Mouse (Mus musculus) spleen, adult 2 months (tissue): ENCODE data around the gene Gm5148. TPM values are rescaled to one million over a fixed set of nuclear protein-coding genes. Genes with fewer than 3 reads are reported as not detected.

Experiments
- DNase-seq, 2 experiments: peaks; one replicate each; pipeline versions ENCODE4 v3.0.0 to v3.0.0-alpha.2; 2012 to 2021; ENCODE audit warnings: low spot score in 2 of 2, low read depth in 1 of 2
- H3K27ac ChIP-seq: fragments of 200-500 bp; 2 replicates; pipeline ENCODE4 v1.5.1; 2012; ENCODE audit warnings: low read length, inconsistent platforms; ENCODE audit not compliant: insufficient read depth
- H3K27me3 ChIP-seq: fragments of 200-500 bp; 2 replicates; pipeline ENCODE4 v1.6.1; 2012; ENCODE audit warnings: mild to moderate bottlenecking, moderate library complexity, low read length, inconsistent platforms; ENCODE audit not compliant: control insufficient read depth, insufficient read depth
- H3K36me3 ChIP-seq: fragments of 200-500 bp; 2 replicates; pipeline ENCODE4 v1.6.1; 2012; ENCODE audit warnings: mild to moderate bottlenecking, low read length, inconsistent platforms; ENCODE audit not compliant: control insufficient read depth, insufficient read depth
- H3K4me1 ChIP-seq: fragments of 200-500 bp; 2 replicates; pipeline ENCODE4 v1.6.1; 2011; ENCODE audit warnings: inconsistent platforms; ENCODE audit not compliant: control insufficient read depth, insufficient read depth, insufficient read length
- H3K4me3 ChIP-seq: fragments of 200-500 bp; 2 replicates; pipeline ENCODE4 v1.5.1; 2011; ENCODE audit warnings: mild to moderate bottlenecking, inconsistent platforms; ENCODE audit not compliant: insufficient read depth, insufficient read length; ENCODE audit errors: extremely low read depth
- CTCF ChIP-seq: fragments of 200-500 bp; IDR thresholded peaks from 2 replicates; pipeline ENCODE4 v1.5.1; 2011; ENCODE audit warnings: mild to moderate bottlenecking, inconsistent platforms; ENCODE audit not compliant: insufficient read depth, insufficient read length, insufficient replicate concordance; ENCODE audit errors: extremely low read depth
- POLR2A ChIP-seq: fragments of 200-500 bp; IDR thresholded peaks from 2 replicates; pipeline ENCODE4 v1.6.1; 2011; ENCODE audit warnings: low read depth, low read length, inconsistent platforms
- WGBS: fragments of 180-500 bp; shearing (Covaris S2); methylation state at CpG from one replicate; pipeline ENCODE4 v1.1.7; 2018; 5-methylcytosine and 5-hydroxymethylcytosine counted together
- polyA plus RNA-seq: library from polyadenylated mRNA; depleted of rRNA; stranded (reverse); fragments of >200 nt; gene quantifications from 2 replicates; pipeline ENCODE4 v1.2.3, GENCODE M21; 2012; rRNA removed

Gene Gm5148
- polyA plus RNA-seq, 1 experiment: 0.62 TPM

DNA sequence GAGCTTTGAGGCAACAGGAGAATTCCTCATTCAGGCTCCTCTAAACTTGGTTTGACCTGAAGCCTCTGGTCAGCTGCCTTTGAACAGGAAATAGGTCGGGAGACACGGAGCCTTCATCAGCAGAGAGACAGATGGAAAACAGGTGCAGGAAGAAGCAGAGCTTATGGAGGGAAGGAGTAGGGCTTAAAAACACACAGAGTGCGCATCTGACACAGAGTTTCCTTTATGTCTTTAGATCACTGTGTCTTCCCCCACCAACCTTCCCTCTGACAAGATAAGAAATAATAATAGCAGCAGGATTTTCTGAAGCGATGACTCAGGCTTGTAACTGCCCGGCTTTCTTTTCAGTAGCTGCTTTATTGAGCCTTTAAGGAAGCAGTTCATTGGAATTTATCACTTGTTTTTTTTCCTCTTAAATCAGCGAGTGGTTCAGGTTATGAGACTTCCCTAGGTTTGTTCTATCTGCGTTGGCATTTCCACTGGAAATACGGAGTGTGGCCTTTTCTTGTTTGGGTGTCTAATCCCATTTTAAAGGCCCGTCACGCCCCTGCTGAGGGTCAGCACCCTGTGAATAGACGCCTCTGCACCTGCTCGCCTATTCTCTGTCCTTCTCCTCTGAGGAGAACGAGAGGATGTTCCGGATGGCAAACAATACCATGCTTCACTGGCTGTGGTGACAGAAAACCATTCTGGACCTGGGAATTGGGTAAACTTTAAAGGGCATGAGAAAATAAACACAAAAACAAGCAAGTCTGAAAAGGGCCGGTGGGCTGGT is 51.8 kb downstream of the Gm5148 start:
- no peaks in the 10 kb centered on the region for H3K36me3 ChIP-seq
- WGBS: 65% methylated on average over 15 of the region's 15 CpGs
- no peaks in the 10 kb centered on the region for H3K27me3 ChIP-seq
- H3K4me1 ChIP-seq: no peaks in the 10 kb centered on the region
- DNase-seq: no peak
- TF ChIP-seq POLR2A (no peak), CTCF (no peak)
- no peak overlapping the region for H3K4me3 ChIP-seq
- H3K27ac ChIP-seq: no peak overlapping the region

DNA sequence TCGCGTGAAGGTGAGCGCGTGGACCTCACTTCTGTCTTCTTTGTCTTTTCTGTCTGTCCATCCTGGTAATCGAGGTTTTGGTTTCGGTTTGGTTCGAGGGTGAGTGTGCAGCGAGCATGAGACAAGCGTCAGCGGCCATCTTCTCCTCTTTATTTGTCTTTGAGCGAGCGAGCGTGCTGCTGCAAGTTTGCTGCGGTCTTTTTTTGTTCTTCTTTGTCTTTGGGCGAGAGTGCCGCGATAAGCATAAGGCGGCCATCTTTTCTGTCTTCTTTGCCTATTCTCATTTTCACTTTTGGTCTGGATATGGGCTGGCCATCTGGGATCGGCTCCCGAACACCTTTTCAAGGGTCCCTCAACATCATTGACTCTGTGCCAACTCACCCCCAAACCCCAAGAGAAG is 55.2 kb downstream of the Gm5148 start:
- TF ChIP-seq CTCF (no peak), POLR2A (no peak)
- no peaks in the 10 kb centered on the region for H3K4me1 ChIP-seq
- 94% methylated on average over 20 of the region's 20 CpGs for WGBS

DNA sequence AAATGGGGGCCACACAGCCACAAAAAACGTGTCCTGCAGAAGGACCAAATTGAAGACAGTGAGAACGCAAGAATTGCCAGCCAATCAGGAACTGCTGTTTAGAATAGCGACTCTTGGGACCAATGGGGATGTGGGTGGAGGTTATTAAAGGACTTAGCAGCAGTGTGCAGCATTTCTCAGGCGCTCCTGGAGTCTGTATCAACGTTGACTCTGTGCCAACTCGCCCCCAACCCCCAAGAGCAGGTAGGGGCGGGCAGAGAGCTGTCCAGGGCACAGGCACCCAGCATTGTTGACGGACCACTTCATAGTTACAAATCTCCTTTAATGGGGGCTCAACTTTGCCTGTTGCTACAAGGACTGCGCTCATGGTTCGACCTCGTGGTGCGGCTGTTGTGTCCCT is 55.6 kb downstream of the Gm5148 start:
- H3K27ac ChIP-seq: no peak overlapping the region
- no peaks in the 10 kb centered on the region for H3K36me3 ChIP-seq
- WGBS: 90% methylated on average over 12 of the region's 12 CpGs
- no peaks in the 10 kb centered on the region for H3K4me1 ChIP-seq
- DNase-seq: no peak
- TF ChIP-seq CTCF (no peak), POLR2A (no peak)
- H3K4me3 ChIP-seq: no peak overlapping the region
- no peaks in the 10 kb centered on the region for H3K27me3 ChIP-seq

More for the DNA sequence above, 55.2 kb downstream of the Gm5148 start:
- H3K36me3 ChIP-seq: no peaks in the 10 kb centered on the region
- no peak overlapping the region for H3K4me3 ChIP-seq
- no peak for DNase-seq
- no peak overlapping the region for H3K27ac ChIP-seq
- no peaks in the 10 kb centered on the region for H3K27me3 ChIP-seq

DNA sequence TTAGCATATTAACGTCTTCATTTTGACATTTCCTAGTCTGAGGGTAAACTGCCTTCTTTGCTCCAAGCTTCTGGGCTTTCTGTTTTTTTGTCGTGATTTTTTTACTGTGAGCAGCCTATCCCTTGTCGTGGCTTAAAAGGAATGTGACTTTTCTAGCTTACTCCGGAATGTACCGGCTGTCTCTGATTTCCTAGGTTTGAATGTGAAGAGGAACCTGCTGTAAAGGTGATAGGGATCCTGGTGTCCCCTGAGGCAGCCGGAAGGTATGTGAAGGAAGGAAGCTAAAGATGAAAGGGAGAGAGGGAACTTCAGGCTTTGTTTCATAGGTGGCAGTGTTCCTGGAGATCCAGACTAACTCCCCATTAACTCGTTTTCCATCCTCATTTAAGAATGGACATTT is 56.6 kb downstream of the Gm5148 start:
- Histone ChIP-seq H3K27ac (no peak overlapping the region), H3K27me3 (no peaks in the 10 kb centered on the region), H3K4me3 (no peak overlapping the region), H3K4me1 (no peaks in the 10 kb centered on the region), H3K36me3 (no peaks in the 10 kb centered on the region)
- TF ChIP-seq CTCF (no peak), POLR2A (no peak)
- DNase-seq: no peak
- 39% methylated on average over 7 of the region's 7 CpGs for WGBS

DNA sequence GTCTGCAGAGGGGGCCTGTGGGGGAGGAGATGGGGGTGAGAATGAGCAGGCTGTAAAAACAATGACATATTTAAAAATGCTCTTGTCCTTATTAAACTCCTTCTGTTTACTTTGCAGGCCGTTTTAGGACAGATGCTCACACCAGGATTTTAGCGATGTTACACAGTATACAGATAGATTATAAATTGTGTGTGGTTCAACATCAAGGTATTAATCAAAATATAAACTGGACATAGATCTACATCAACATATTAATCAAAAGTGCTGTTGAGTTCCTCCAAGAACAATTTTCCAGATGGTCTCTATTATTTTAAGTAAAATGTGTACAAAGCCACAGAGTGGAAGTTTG is 57.2 kb downstream of the Gm5148 start:
- Histone ChIP-seq H3K27me3 (no peaks in the 10 kb centered on the region), H3K36me3 (no peaks in the 10 kb centered on the region), H3K4me3 (no peak overlapping the region), H3K4me1 (no peaks in the 10 kb centered on the region), H3K27ac (no peak overlapping the region)
- WGBS: 33% methylated on average over 2 of the region's 2 CpGs
- TF ChIP-seq POLR2A: no peak
- no peak for TF ChIP-seq CTCF
- DNase-seq: no peak

DNA sequence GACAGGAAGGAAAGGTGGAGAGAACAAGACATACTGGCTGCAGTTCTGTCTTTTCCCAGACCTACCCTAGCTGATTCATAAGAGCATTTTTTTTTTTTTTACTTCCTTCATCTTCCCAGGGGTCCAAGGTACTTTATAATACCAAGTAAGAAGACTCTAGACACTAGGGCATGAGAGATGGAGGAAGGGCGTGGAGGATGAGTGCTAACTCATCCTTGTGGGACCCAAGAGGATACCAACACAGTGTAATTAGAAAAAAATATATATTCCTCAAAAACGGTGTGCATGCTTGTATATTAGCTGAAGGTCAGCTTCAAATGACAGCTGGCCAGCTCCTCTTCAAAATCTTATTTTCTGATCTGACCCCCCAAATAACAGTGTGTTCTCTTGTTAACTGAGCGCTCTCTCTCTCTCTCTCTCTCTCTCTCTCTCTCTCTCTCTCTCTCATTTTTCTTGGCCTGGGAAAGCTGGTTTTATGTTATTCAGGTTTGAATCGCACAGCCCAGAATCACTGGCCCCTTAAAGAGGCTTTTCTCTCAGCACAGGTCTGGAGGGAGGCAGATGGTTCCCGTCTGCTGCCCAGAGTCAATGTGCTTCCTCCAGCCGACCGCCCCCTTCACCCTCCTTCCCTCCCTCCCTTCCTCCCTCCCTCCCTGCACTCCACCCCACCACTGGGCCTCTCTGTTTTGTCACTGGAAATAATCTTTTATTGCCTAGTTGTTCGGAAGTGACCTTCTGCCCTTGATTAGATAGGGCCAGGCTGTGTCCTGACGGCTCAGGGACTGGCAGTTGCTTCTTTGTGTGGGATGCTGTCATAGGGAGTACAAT is 57.8 kb downstream of the Gm5148 start:
- no peak overlapping the region for H3K27ac ChIP-seq
- TF ChIP-seq POLR2A (no peak), CTCF (no peak)
- DNase-seq: no peak
- no peaks in the 10 kb centered on the region for H3K4me1 ChIP-seq
- H3K4me3 ChIP-seq: no peak overlapping the region
- H3K27me3 ChIP-seq: no peaks in the 10 kb centered on the region
- no peaks in the 10 kb centered on the region for H3K36me3 ChIP-seq
- 25% methylated on average over 9 of the region's 9 CpGs for WGBS

Other genes with a start within 250 kb of the Gm5148 start
- gene Spry1, start 84.5 kb downstream of the Gm5148 start, polyA plus RNA-seq: 6.1 and 9.5 TPM in 2 replicates